Mouse (Mus musculus): ENCODE data around the gene Zfp771. TPM values are rescaled to one million over a fixed set of nuclear protein-coding genes. Genes with fewer than 3 reads are reported as not detected.

Zfp771 gene
- polyA plus RNA-seq (2015; fragmentation: Nextera tagmentation; extraction: Ambion mirVana): 64.5 and 70.4 TPM in 2 replicates

- 2% methylated on average over 51 of the region's 56 CpGs for WGBS
- H3K9me3 ChIP-seq (replicated peaks; ENCODE audit: control insufficient read depth, low read length, poor library complexity, severe bottlenecking): no peaks in the 10 kb centered on the region
- peak within 1 kb of the TSS; percentile 74 for H3K4me3 ChIP-seq (ENCODE audit: low read depth, low read length)
- peak; percentile 95 for ATAC-seq
- peak within 1 kb of the TSS; percentile 82 for H3K27ac ChIP-seq (ENCODE audit: low read length)
- peak within 1 kb of the TSS; percentile 88 for H3K4me2 ChIP-seq (ENCODE audit: low read length)
- peaks cover 22% of the 10 kb centered on the region for H3K4me1 ChIP-seq (ENCODE audit: control insufficient read depth, insufficient read depth, low read length)
- H3K9ac ChIP-seq (ENCODE audit: low read depth, low read length): peak within 1 kb of the TSS; percentile 95
- 0 out of 2 replicates have a peak, but pooled peaks cover 2% of the 10 kb centered on the region for H3K36me3 ChIP-seq (ENCODE audit: control insufficient read depth, insufficient read depth, low read length)
- H3K27me3 ChIP-seq (ENCODE audit: control insufficient read depth, insufficient read depth, low read depth, low read length): no peaks in the 10 kb centered on the region
Measured at GRCm38 (mm10) chr7:127243870-127244657, at the start of gene Zfp771. Zfp771 (plus strand) TSS chr7:127244274.

- H3K27me3 ChIP-seq (ENCODE audit: control insufficient read depth, insufficient read depth, low read depth, low read length): no peaks in the 10 kb centered on the region
- no peak for ATAC-seq
- no peaks in the 10 kb centered on the region for H3K9me3 ChIP-seq (replicated peaks; ENCODE audit: control insufficient read depth, low read length, poor library complexity, severe bottlenecking)
- peak overlapping the region; percentile 91 for H3K4me2 ChIP-seq (ENCODE audit: low read length)
- H3K36me3 ChIP-seq (ENCODE audit: control insufficient read depth, insufficient read depth, low read length): peaks cover 29% of the 10 kb centered on the region
- WGBS: 89% methylated on average over 7 of the region's 7 CpGs
- H3K9ac ChIP-seq (ENCODE audit: low read depth, low read length): peak overlapping the region; percentile 67
- H3K27ac ChIP-seq (ENCODE audit: low read length): no peak overlapping the region
- H3K4me3 ChIP-seq (ENCODE audit: low read depth, low read length): peak overlapping the region; percentile 74
- H3K4me1 ChIP-seq (ENCODE audit: control insufficient read depth, insufficient read depth, low read length): peaks cover 18% of the 10 kb centered on the region
Measured at GRCm38 (mm10) chr7:127194633-127195029, 49.4 kb upstream of the Zfp771 start.

- Histone ChIP-seq H3K4me3 (ENCODE audit: low read depth, low read length) (peak within 1 kb of the TSS; percentile 74), H3K4me1 (ENCODE audit: control insufficient read depth, insufficient read depth, low read length) (peaks cover 18% of the 10 kb centered on the region), H3K4me2 (ENCODE audit: low read length) (peak within 1 kb of the TSS; percentile 91), H3K9ac (ENCODE audit: low read depth, low read length) (peak within 1 kb of the TSS; percentile 67), H3K27ac (ENCODE audit: low read length) (peak within 1 kb of the TSS; percentile 88), H3K36me3 (ENCODE audit: control insufficient read depth, insufficient read depth, low read length) (peaks cover 35% of the 10 kb centered on the region), H3K27me3 (ENCODE audit: control insufficient read depth, insufficient read depth, low read depth, low read length) (no peaks in the 10 kb centered on the region), H3K9me3 (replicated peaks; ENCODE audit: control insufficient read depth, low read length, poor library complexity, severe bottlenecking) (no peaks in the 10 kb centered on the region)
- peak; percentile 96 for ATAC-seq
- 0% methylated on average over 51 of the region's 51 CpGs for WGBS
Measured at GRCm38 (mm10) chr7:127195544-127196295, 48.4 kb upstream of the Zfp771 start, which contains the start of gene Cd2bp2. Cd2bp2 (minus strand) TSS chr7:127196050.

GRCm38 (mm10) chr7:127196484-127196883 is 47.6 kb upstream of the Zfp771 start:
- peak overlapping the region; percentile 74 for H3K4me3 ChIP-seq (ENCODE audit: low read depth, low read length)
- no peak for ATAC-seq
- H3K4me2 ChIP-seq (ENCODE audit: low read length): peak overlapping the region; percentile 64
- peaks cover 18% of the 10 kb centered on the region for H3K4me1 ChIP-seq (ENCODE audit: control insufficient read depth, insufficient read depth, low read length)
- H3K27ac ChIP-seq (ENCODE audit: low read length): peak overlapping the region; percentile 78
- H3K9me3 ChIP-seq (replicated peaks; ENCODE audit: control insufficient read depth, low read length, poor library complexity, severe bottlenecking): no peaks in the 10 kb centered on the region
- no peaks in the 10 kb centered on the region for H3K27me3 ChIP-seq (ENCODE audit: control insufficient read depth, insufficient read depth, low read depth, low read length)
- H3K36me3 ChIP-seq (ENCODE audit: control insufficient read depth, insufficient read depth, low read length): peaks cover 39% of the 10 kb centered on the region
- peak overlapping the region; percentile 64 for H3K9ac ChIP-seq (ENCODE audit: low read depth, low read length)
- 53% methylated on average over 11 of the region's 11 CpGs for WGBS

GRCm38 (mm10) chr7:127206606-127207005 is 37.5 kb upstream of the Zfp771 start:
- ATAC-seq: no peak
- Histone ChIP-seq H3K4me2 (ENCODE audit: low read length) (peak overlapping the region; percentile 99), H3K36me3 (ENCODE audit: control insufficient read depth, insufficient read depth, low read length) (peaks cover 12% of the 10 kb centered on the region; the same call in 1 of the 2 replicates), H3K4me1 (ENCODE audit: control insufficient read depth, insufficient read depth, low read length) (peaks cover 30% of the 10 kb centered on the region), H3K27me3 (ENCODE audit: control insufficient read depth, insufficient read depth, low read depth, low read length) (no peaks in the 10 kb centered on the region), H3K9ac (ENCODE audit: low read depth, low read length) (peak overlapping the region; percentile 91), H3K27ac (ENCODE audit: low read length) (no peak overlapping the region), H3K9me3 (replicated peaks; ENCODE audit: control insufficient read depth, low read length, poor library complexity, severe bottlenecking) (no peaks in the 10 kb centered on the region), H3K4me3 (ENCODE audit: low read depth, low read length) (peak overlapping the region; percentile 91)
- WGBS: 58% methylated on average over 2 of the region's 2 CpGs

GRCm38 (mm10) chr7:127207374-127208294 is 36.4 kb upstream of the Zfp771 start:
- Histone ChIP-seq H3K27ac (ENCODE audit: low read length) (peak overlapping the region; percentile 83), H3K36me3 (ENCODE audit: control insufficient read depth, insufficient read depth, low read length) (peaks cover 12% of the 10 kb centered on the region; the same call in 1 of the 2 replicates), H3K4me3 (ENCODE audit: low read depth, low read length) (peak overlapping the region; percentile 91), H3K4me1 (ENCODE audit: control insufficient read depth, insufficient read depth, low read length) (peaks cover 30% of the 10 kb centered on the region), H3K4me2 (ENCODE audit: low read length) (peak overlapping the region; percentile 99), H3K9me3 (replicated peaks; ENCODE audit: control insufficient read depth, low read length, poor library complexity, severe bottlenecking) (no peaks in the 10 kb centered on the region), H3K9ac (ENCODE audit: low read depth, low read length) (peak overlapping the region; percentile 91), H3K27me3 (ENCODE audit: control insufficient read depth, insufficient read depth, low read depth, low read length) (no peaks in the 10 kb centered on the region)
- 0 out of 2 replicates have a peak, but pooled peaks have one; percentile 2 for ATAC-seq
- WGBS: under 1% methylated on average over 53 of the region's 53 CpGs

- WGBS: 0% methylated on average over 26 of the region's 44 CpGs
Measured at GRCm38 (mm10) chr7:127208295-127208552, 35.9 kb upstream of the Zfp771 start, which contains the start of gene Tbc1d10b. Tbc1d10b (minus strand) TSS chr7:127208468.

More at GRCm38 (mm10) chr7:127208295-127208552, 35.9 kb upstream of the Zfp771 start, which contains the start of gene Tbc1d10b:
- no peaks in the 10 kb centered on the region for H3K27me3 ChIP-seq (ENCODE audit: control insufficient read depth, insufficient read depth, low read depth, low read length)
- H3K9me3 ChIP-seq (replicated peaks; ENCODE audit: control insufficient read depth, low read length, poor library complexity, severe bottlenecking): no peaks in the 10 kb centered on the region
- H3K27ac ChIP-seq (ENCODE audit: low read length): peak within 1 kb of the TSS; percentile 85
- peaks cover 30% of the 10 kb centered on the region for H3K4me1 ChIP-seq (ENCODE audit: control insufficient read depth, insufficient read depth, low read length)
- peaks cover 8% of the 10 kb centered on the region; the same call in 1 of the 2 replicates for H3K36me3 ChIP-seq (ENCODE audit: control insufficient read depth, insufficient read depth, low read length)
- ATAC-seq: peak; percentile 6; the same call in 1 of the 2 replicates
- peak within 1 kb of the TSS; percentile 91 for H3K4me3 ChIP-seq (ENCODE audit: low read depth, low read length)
- peak within 1 kb of the TSS; percentile 91 for H3K9ac ChIP-seq (ENCODE audit: low read depth, low read length)
- H3K4me2 ChIP-seq (ENCODE audit: low read length): peak within 1 kb of the TSS; percentile 99

Measured in midbrain, embryonic 16.5 days (tissue).